Mouse (Mus musculus) neutrophil, adult 5-6 weeks (primary cell): Measurements from ENCODE around the gene Gm49352. TPM values are rescaled to one million over a fixed set of nuclear protein-coding genes. Genes with fewer than 3 reads are reported as not detected.
"Not testable (repeated sequence)": the region's sequence is repeated elsewhere in the genome, so short reads cannot be mapped to it uniquely, and the experiment has no call there.

ENCODE experiments used
- ATAC-seq: fragments of 151-379, 151-347 bp; 2 replicates; pipeline ENCODE4 v1.8.0; 2017; ENCODE audit warnings: mild to moderate bottlenecking, moderate TSS enrichment; ENCODE audit not compliant: insufficient number of reproducible peaks, poor library complexity, low FRiP score, severe bottlenecking; ENCODE audit errors: extremely low read depth
- total RNA-seq: library from RNA; stranded (forward); fragments of 200-1000 nt; gene quantifications from 2 replicates; pipeline ENCODE4 v1.2.3, GENCODE M21; 2017

Gene Gm49352
- not detected in 2 replicates for total RNA-seq

DNA sequence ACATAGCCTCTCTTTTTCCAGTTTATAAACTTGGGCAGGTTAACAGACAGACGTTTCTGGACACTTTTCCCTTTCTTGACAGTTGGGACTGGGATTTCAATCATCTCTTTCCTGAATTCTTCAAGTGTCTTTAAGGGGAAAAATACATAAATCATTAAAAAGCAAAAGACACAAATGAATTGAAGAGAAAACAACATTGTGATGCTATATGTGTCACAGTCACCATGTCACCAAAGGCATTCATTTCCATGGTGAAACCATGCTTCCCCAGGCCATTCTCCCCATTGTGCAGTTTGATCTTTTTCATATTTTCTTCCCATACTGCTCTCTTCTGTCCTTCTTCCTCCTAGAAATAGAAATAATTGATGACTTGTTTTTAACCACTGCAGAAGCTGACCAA lies at the start of gene Gm49352:
TSS of gene Gm49352 (minus strand) at position 101 of the 400 bp plus-strand sequence.
- not testable (repeated sequence) for ATAC-seq

DNA sequence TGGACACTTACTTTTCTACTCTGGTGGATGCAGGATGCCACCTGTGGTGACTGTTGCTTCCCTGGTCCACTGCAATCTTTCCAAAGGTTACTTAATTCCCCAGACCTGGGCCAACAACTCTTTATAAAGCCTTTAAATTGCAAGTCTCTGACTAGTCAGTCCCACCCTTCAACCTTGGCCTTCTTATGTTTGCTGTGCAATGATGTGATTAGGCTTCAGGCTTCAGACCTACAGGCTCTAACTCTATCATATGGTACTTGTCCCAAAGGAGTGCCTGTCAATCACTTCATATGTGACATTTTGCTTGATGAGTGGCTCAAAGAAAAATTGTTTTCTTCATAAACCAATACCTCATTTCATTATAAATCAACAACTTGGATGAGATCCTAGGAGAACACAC lies 2.1 kb upstream of the Gm49352 start, which contains the start of gene Cts3:
TSS of gene Cts3 (minus strand) at position 101 of the 400 bp plus-strand sequence.
- ATAC-seq: no peak

DNA sequence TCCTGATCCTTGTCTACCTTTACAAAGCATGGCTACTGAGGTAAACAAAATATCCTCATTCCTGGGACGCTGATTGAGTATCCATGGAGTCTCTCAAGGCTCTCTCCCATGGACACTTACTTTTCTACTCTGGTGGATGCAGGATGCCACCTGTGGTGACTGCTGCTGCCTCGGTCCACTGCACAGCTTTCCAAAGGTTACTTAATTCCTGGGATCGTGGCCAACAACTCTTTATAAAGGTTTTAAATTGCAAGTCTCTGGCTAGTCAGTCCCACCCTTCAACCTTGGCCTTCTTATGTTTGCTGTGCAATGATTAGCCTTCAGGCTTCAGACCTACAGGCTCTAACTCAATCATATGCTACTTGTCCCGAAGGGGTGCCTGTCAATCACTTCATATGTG lies 26.3 kb downstream of the Gm49352 start, which contains the start of gene Ctsm:
TSS of gene Ctsm (minus strand) at position 209 of the 400 bp plus-strand sequence.
- ATAC-seq: no peak

Other genes starting within 250 kb of the Gm49352 start
- not detected in 2 replicates for gene Cts7, start 210.0 kb downstream of the Gm49352 start, total RNA-seq
- gene Ctsm, start 26.3 kb downstream of the Gm49352 start, total RNA-seq: not detected in 2 replicates
- gene Cts3, start 2.0 kb upstream of the Gm49352 start, total RNA-seq: not detected in 2 replicates